16 mouse cellular contexts compared by ENCODE assay signal in the genomic region with DNA sequence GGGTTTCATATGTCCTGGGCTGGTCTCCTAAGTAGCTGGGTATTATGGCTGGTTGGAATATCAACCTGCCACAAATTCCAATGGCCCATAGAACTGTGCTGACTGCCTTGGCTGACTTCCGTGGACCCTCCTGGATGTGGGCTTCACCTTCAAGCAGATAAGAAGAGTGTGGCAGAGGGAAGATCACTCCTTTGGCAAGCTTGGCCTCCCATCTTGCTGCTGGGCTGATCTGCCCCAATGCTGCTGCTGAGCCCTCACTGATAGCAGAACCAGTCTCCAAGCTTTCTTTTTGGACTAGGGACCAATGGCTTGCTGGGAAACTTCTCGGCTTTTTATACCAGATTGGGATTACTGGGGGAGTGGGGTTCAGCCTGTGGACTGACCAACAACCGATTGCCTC.
"Had no signal": no experiment of that assay in that cellular context is flagged by ENCODE, and none has a peak within 500 bp of the region (broad histone marks: within the 10 kb centered on the region; RNA-seq: fewer than 3 reads in every experiment).

No protein-coding gene starts in this region.

- ATAC-seq: lung, postnatal 0 days; midbrain, embryonic 13.5 days; midbrain, embryonic 15.5 days had no signal

- H3K36me3 ChIP-seq: lung, embryonic 15.5 days; midbrain, embryonic 13.5 days; midbrain, embryonic 15.5 days; neural tube, embryonic 12.5 days; stomach, embryonic 15.5 days had no signal

- H3K4me2 ChIP-seq: lung, embryonic 15.5 days; midbrain, embryonic 11.5 days; midbrain, embryonic 13.5 days; midbrain, embryonic 15.5 days; neural tube, embryonic 12.5 days; stomach, embryonic 15.5 days had no signal

- DNase-seq: lung, adult 2 months; lung, postnatal 14 days; lung, postnatal 36 days; right cerebral cortex, postnatal 14 days; thymus, adult 2 months; thymus, postnatal 25 days; thymus, postnatal 4 days had no signal

- H3K27me3 ChIP-seq: lung, embryonic 15.5 days; midbrain, embryonic 13.5 days; midbrain, embryonic 15.5 days; neural tube, embryonic 12.5 days; stomach, embryonic 15.5 days had no signal

- H3K27ac ChIP-seq: lung, embryonic 15.5 days; macrophage; midbrain, embryonic 13.5 days; midbrain, embryonic 15.5 days; neural tube, embryonic 12.5 days; stomach, embryonic 15.5 days; stomach, postnatal 0 days had no signal

- H3K9me3 ChIP-seq: lung, embryonic 15.5 days; midbrain, embryonic 13.5 days; midbrain, embryonic 15.5 days; neural tube, embryonic 12.5 days; stomach, embryonic 15.5 days had no signal

- H3K4me3 ChIP-seq: lung, embryonic 15.5 days; midbrain, embryonic 13.5 days; midbrain, embryonic 15.5 days; neural tube, embryonic 12.5 days; stomach, embryonic 15.5 days had no signal

- H3K9ac ChIP-seq: lung, embryonic 15.5 days; midbrain, embryonic 13.5 days; midbrain, embryonic 15.5 days; neural tube, embryonic 12.5 days; stomach, embryonic 15.5 days had no signal
